ENCODE assay signal across 25 mouse cellular contexts in the genomic region with DNA sequence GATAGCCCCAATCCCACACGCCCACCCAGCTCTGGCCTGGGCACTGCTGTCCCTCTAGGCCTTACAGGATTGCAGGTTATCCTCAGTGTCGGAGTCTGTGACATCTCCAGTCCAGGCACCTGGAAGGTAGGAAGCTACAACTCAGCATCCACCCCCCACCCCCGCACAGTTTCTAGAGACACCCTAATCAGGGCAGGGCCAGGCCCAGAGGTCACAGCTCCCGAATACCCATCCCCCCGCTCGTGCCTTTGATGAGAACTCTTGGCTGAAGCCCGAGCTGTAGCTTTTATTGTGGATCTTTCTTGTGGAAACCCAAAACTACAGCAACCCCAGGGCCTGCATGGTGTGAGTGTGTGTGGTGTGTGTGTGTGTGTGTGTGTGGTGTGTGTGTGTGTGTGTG. TPM values are rescaled to one million over a fixed set of nuclear protein-coding genes. Genes with fewer than 3 reads are reported as not detected.
A peak's percentile ranks its signal among the peaks of the same experiment; 100 is the strongest.
DNase-seq lines count a peak whose midpoint lies in the region; ATAC-seq lines count a peak whose summit lies in the region.
"Had no signal": no experiment of that assay in that cellular context is flagged by ENCODE, and none has a peak within 500 bp of the region (broad histone marks: within the 10 kb centered on the region; RNA-seq: fewer than 3 reads in every experiment).

No protein-coding gene starts in this region.

- H3K4me3 ChIP-seq in liver, embryonic 13.5 days (replicated peaks) = no peak overlapping the region
- H3K4me3 ChIP-seq: forebrain, embryonic 13.5 days; neural tube, embryonic 15.5 days had no signal

- no peaks in the 10 kb centered on the region for H3K36me3 ChIP-seq in liver, embryonic 13.5 days
- H3K36me3 ChIP-seq: neural tube, embryonic 15.5 days had no signal

- peaks cover 79% of the 10 kb centered on the region for H3K4me1 ChIP-seq in liver, embryonic 13.5 days (replicated peaks)
- H3K4me1 ChIP-seq: forebrain, embryonic 13.5 days; neural tube, embryonic 15.5 days had no signal

- H3K9ac ChIP-seq in liver, embryonic 13.5 days = no peak overlapping the region
- H3K9ac ChIP-seq: forebrain, embryonic 13.5 days; neural tube, embryonic 15.5 days had no signal

- no peaks in the 10 kb centered on the region for H3K9me3 ChIP-seq in liver, embryonic 13.5 days (replicated peaks)
- H3K9me3 ChIP-seq: forebrain, embryonic 13.5 days; neural tube, embryonic 15.5 days had no signal

- 42% methylated on average over 7 of the region's 7 CpGs for WGBS in liver, embryonic 13.5 days (ENCODE audit: insufficient replicate concordance)

- H3K27ac ChIP-seq in liver, embryonic 13.5 days = no peak overlapping the region
- H3K27ac ChIP-seq: forebrain, embryonic 13.5 days; neural tube, embryonic 15.5 days had no signal

- no peaks in the 10 kb centered on the region for H3K27me3 ChIP-seq in liver, embryonic 13.5 days
- H3K27me3 ChIP-seq: forebrain, embryonic 13.5 days; neural tube, embryonic 15.5 days; Patski had no signal

- peak; percentile 39 for DNase-seq in embryo, embryonic 10 days (ENCODE audit: low spot score)
- DNase-seq in embryo, embryonic 9.5 days (ENCODE audit: extremely low spot score) = no peak
- peak; percentile 17 for DNase-seq in retina, embryonic 14.5 days (ENCODE audit: low spot score)
- DNase-seq in retina, postnatal 1 day = no peak
- DNase-seq in liver, embryonic 13.5 days = peak; percentile 46
- no peak for DNase-seq in cerebellum, adult 11 months
- no peak for DNase-seq in right cerebral cortex, postnatal 14 days
- no peak for DNase-seq in cerebellum, postnatal 36 days
- DNase-seq: adrenal gland, postnatal 25 days; cerebellum, adult 8-10 months; gastrocnemius, postnatal 10 days; heart, adult 18-20 months; heart, postnatal 36 days; kidney, adult 2 months; kidney, postnatal 25 days; left cerebral cortex, postnatal 4 days; midbrain, embryonic 14.5 days; right cerebral cortex, postnatal 4 days; thymus, adult 2 months had no signal

- ATAC-seq in liver, embryonic 13.5 days (ENCODE audit: low read depth) = peak; percentile 32; the same call in 1 of the 2 replicates
- ATAC-seq: forebrain, embryonic 13.5 days; lung, postnatal 0 days; Patski had no signal

- no peak overlapping the region for H3K4me2 ChIP-seq in liver, embryonic 13.5 days
- H3K4me2 ChIP-seq: forebrain, embryonic 13.5 days; neural tube, embryonic 15.5 days had no signal

RNA-seq across cellular contexts. Expression of a gene that starts 2.9 kb away (rescaled TPM):
- polyA plus RNA-seq in liver, embryonic 13.5 days (2015; fragmentation: Nextera tagmentation; extraction: Ambion mirVana) = 1.1 and 1.7 TPM in 2 replicates
- polyA plus RNA-seq: cortical plate, adult 2 months; liver, adult 2 months had no signal

RNA-seq across cellular contexts. Expression of a gene that starts 37.9 kb away (rescaled TPM):
- 0.03 and 0.05 TPM in 2 replicates for polyA plus RNA-seq in liver, embryonic 13.5 days (2015; fragmentation: Nextera tagmentation; extraction: Ambion mirVana)

Comparison
In these comparisons a context has a peak if more than half of its experiments do, and no peak if none do; other contexts are left out.
1. DNase-seq: peak in embryo, embryonic 10 days (single experiment), retina, embryonic 14.5 days (single experiment) and liver, embryonic 13.5 days (single experiment); none in embryo, embryonic 9.5 days (single experiment), retina, postnatal 1 day (single experiment), cerebellum, adult 11 months (single experiment), right cerebral cortex, postnatal 14 days (single experiment) and cerebellum, postnatal 36 days (0 of 2).